Comparison of ENCODE assay signal across 27 mouse cellular contexts in genomic region chr14:80485149-80485548, GRCm38 (mm10).
"Had no signal": no experiment of that assay in that cellular context is flagged by ENCODE, and none has a peak within 500 bp of the region (broad histone marks: within the 10 kb centered on the region; RNA-seq: fewer than 3 reads in every experiment).

No protein-coding gene starts in this region.

- H3K27me3 ChIP-seq: limb, embryonic 12.5 days; limb, embryonic 13.5 days; limb, embryonic 15.5 days; liver, embryonic 12.5 days; liver, embryonic 13.5 days; liver, embryonic 15.5 days; lung, embryonic 15.5 days; megakaryocyte, embryonic 14.5 days; midbrain, embryonic 12.5 days; midbrain, embryonic 13.5 days; midbrain, embryonic 15.5 days; neural tube, embryonic 12.5 days had no signal

- DNase-seq: left cerebral cortex, postnatal 4 days; liver; liver, embryonic 13.5 days; liver, postnatal 0 days; lung, adult 18-20 months; lung, adult 2 months; lung, embryonic 14.5 days; lung, postnatal 10 days; lung, postnatal 14 days; lung, postnatal 36 days; lung, postnatal 4 days; midbrain, embryonic 14.5 days had no signal

- H3K27ac ChIP-seq: limb, embryonic 12.5 days; limb, embryonic 13.5 days; limb, embryonic 15.5 days; liver, embryonic 12.5 days; liver, embryonic 13.5 days; liver, embryonic 14.5 days; liver, embryonic 15.5 days; lung, embryonic 15.5 days; macrophage; midbrain, embryonic 10.5 days; midbrain, embryonic 12.5 days; midbrain, embryonic 13.5 days; midbrain, embryonic 15.5 days; neural tube, embryonic 12.5 days had no signal

- H3K4me3 ChIP-seq: limb, embryonic 12.5 days; limb, embryonic 13.5 days; limb, embryonic 15.5 days; liver, embryonic 12.5 days; liver, embryonic 13.5 days; liver, embryonic 15.5 days; lung, embryonic 15.5 days; megakaryocyte, embryonic 14.5 days; midbrain, embryonic 10.5 days; midbrain, embryonic 12.5 days; midbrain, embryonic 13.5 days; midbrain, embryonic 15.5 days; myocyte; neural tube, embryonic 12.5 days had no signal

- H3K9me3 ChIP-seq: limb, embryonic 12.5 days; limb, embryonic 13.5 days; limb, embryonic 15.5 days; liver, embryonic 12.5 days; liver, embryonic 13.5 days; liver, embryonic 15.5 days; lung, embryonic 15.5 days; midbrain, embryonic 10.5 days; midbrain, embryonic 12.5 days; midbrain, embryonic 13.5 days; midbrain, embryonic 15.5 days; neural tube, embryonic 12.5 days had no signal

- H3K36me3 ChIP-seq: limb, embryonic 12.5 days; limb, embryonic 13.5 days; limb, embryonic 15.5 days; liver, embryonic 12.5 days; liver, embryonic 13.5 days; liver, embryonic 15.5 days; lung, embryonic 15.5 days; midbrain, embryonic 10.5 days; midbrain, embryonic 12.5 days; midbrain, embryonic 13.5 days; midbrain, embryonic 15.5 days; neural tube, embryonic 12.5 days had no signal

- H3K9ac ChIP-seq: limb, embryonic 12.5 days; limb, embryonic 13.5 days; limb, embryonic 15.5 days; liver, embryonic 12.5 days; liver, embryonic 13.5 days; liver, embryonic 14.5 days; liver, embryonic 15.5 days; liver, postnatal 0 days; lung, embryonic 14.5 days; lung, embryonic 15.5 days; midbrain, embryonic 12.5 days; midbrain, embryonic 13.5 days; midbrain, embryonic 15.5 days; neural tube, embryonic 12.5 days had no signal

- H3K4me1 ChIP-seq: limb, embryonic 12.5 days; limb, embryonic 13.5 days; limb, embryonic 15.5 days; liver, embryonic 12.5 days; liver, embryonic 13.5 days; liver, embryonic 15.5 days; lung, embryonic 15.5 days; megakaryocyte, embryonic 14.5 days; midbrain, embryonic 10.5 days; midbrain, embryonic 12.5 days; midbrain, embryonic 13.5 days; midbrain, embryonic 15.5 days; neural tube, embryonic 12.5 days had no signal
